Comparison of ENCODE assay signal across 29 mouse cellular contexts in genomic region chr10:54043358-54043757, GRCm38 (mm10). TPM values are rescaled to one million over a fixed set of nuclear protein-coding genes. Genes with fewer than 3 reads are reported as not detected.
A peak's percentile ranks its signal among the peaks of the same experiment; 100 is the strongest.
DNase-seq lines count a peak whose midpoint lies in the region; ATAC-seq and TF ChIP-seq lines count a peak whose summit lies in the region.
"Had no signal": no experiment of that assay in that cellular context is flagged by ENCODE, and none has a peak within 500 bp of the region (broad histone marks: within the 10 kb centered on the region; RNA-seq: fewer than 3 reads in every experiment).

No protein-coding gene starts in this region.

- peaks cover 40% of the 10 kb centered on the region for H3K4me1 ChIP-seq in liver, embryonic 11.5 days (replicated peaks; ENCODE audit: control insufficient read depth, insufficient read depth, low read length)
- peaks cover 48% of the 10 kb centered on the region for H3K4me1 ChIP-seq in liver, embryonic 16.5 days (ENCODE audit: control insufficient read depth, low read depth, low read length)
- no peaks in the 10 kb centered on the region for H3K4me1 ChIP-seq in hindbrain, embryonic 14.5 days (replicated peaks; ENCODE audit: control insufficient read depth, insufficient read depth, low read length)
- H3K4me1 ChIP-seq in hindbrain, postnatal 0 days (ENCODE audit: insufficient read depth, low read length), result no peaks in the 10 kb centered on the region
- H3K4me1 ChIP-seq: forebrain, embryonic 13.5 days; hindbrain, embryonic 10.5 days; midbrain, embryonic 12.5 days; neural tube, embryonic 12.5 days had no signal

- H3K27me3 ChIP-seq in liver, embryonic 11.5 days (replicated peaks; ENCODE audit: control insufficient read depth, insufficient read depth, low read length), result no peaks in the 10 kb centered on the region
- no peaks in the 10 kb centered on the region for H3K27me3 ChIP-seq in liver, embryonic 16.5 days (ENCODE audit: control insufficient read depth, insufficient read depth, low read depth, low read length)
- no peaks in the 10 kb centered on the region for H3K27me3 ChIP-seq in hindbrain, embryonic 14.5 days (ENCODE audit: control insufficient read depth, insufficient read depth, low read length)
- H3K27me3 ChIP-seq in hindbrain, postnatal 0 days (ENCODE audit: insufficient read depth, low read length), result no peaks in the 10 kb centered on the region
- H3K27me3 ChIP-seq: embryonic facial prominence, embryonic 13.5 days; forebrain, embryonic 13.5 days; heart, embryonic 12.5 days; intestine, embryonic 15.5 days; midbrain, embryonic 12.5 days; neural tube, embryonic 12.5 days had no signal

- no peaks in the 10 kb centered on the region for H3K36me3 ChIP-seq in liver, embryonic 11.5 days (ENCODE audit: control insufficient read depth, insufficient read depth, low read length)
- H3K36me3 ChIP-seq in liver, embryonic 16.5 days (ENCODE audit: control insufficient read depth, insufficient read depth), result peaks cover 3% of the 10 kb centered on the region; the same call in 1 of the 2 replicates
- H3K36me3 ChIP-seq in hindbrain, embryonic 14.5 days (replicated peaks; ENCODE audit: control insufficient read depth, insufficient read depth), result no peaks in the 10 kb centered on the region
- H3K36me3 ChIP-seq in hindbrain, postnatal 0 days (ENCODE audit: insufficient read depth, low read length), result no peaks in the 10 kb centered on the region
- H3K36me3 ChIP-seq: embryonic facial prominence, embryonic 13.5 days; heart, embryonic 12.5 days; hindbrain, embryonic 10.5 days; intestine, embryonic 15.5 days; midbrain, embryonic 12.5 days; neural tube, embryonic 12.5 days had no signal

- no peak overlapping the region for H3K27ac ChIP-seq in liver, embryonic 11.5 days (ENCODE audit: low read depth, low read length)
- peak overlapping the region; percentile 74 for H3K27ac ChIP-seq in liver, embryonic 16.5 days (ENCODE audit: low read length)
- no peak overlapping the region for H3K27ac ChIP-seq in hindbrain, embryonic 14.5 days
- no peak overlapping the region for H3K27ac ChIP-seq in hindbrain, postnatal 0 days
- H3K27ac ChIP-seq: embryonic facial prominence, embryonic 13.5 days; forebrain, embryonic 13.5 days; hindbrain, embryonic 10.5 days; intestine, embryonic 15.5 days; midbrain, embryonic 12.5 days; neural tube, embryonic 12.5 days had no signal

- 0 out of 2 replicates have a peak overlapping the region, but pooled peaks have one; percentile 8 for H3K4me2 ChIP-seq in liver, embryonic 11.5 days
- peak overlapping the region; percentile 39 for H3K4me2 ChIP-seq in liver, embryonic 16.5 days (ENCODE audit: low read depth, low read length)
- H3K4me2 ChIP-seq in hindbrain, embryonic 14.5 days (replicated peaks), result no peak overlapping the region
- H3K4me2 ChIP-seq in hindbrain, postnatal 0 days (ENCODE audit: low read depth, low read length), result no peak overlapping the region
- H3K4me2 ChIP-seq: embryonic facial prominence, embryonic 13.5 days; forebrain, embryonic 13.5 days; heart, embryonic 12.5 days; intestine, embryonic 15.5 days; lung, embryonic 14.5 days; midbrain, embryonic 12.5 days; neural tube, embryonic 12.5 days had no signal

- 48% methylated on average over 3 of the region's 3 CpGs for WGBS in liver, embryonic 11.5 days
- 23% methylated on average over 3 of the region's 3 CpGs for WGBS in liver, embryonic 16.5 days (ENCODE audit: insufficient replicate concordance)
- whole genome bisulfite sequencing in hindbrain, embryonic 14.5 days, result 98% methylated on average over 3 of the region's 3 CpGs
- 95% methylated on average over 3 of the region's 3 CpGs for WGBS in hindbrain, postnatal 0 days

- TF ChIP-seq CTCF in hindbrain, postnatal 0 days (IDR thresholded peaks at IDR 0.05; ENCODE audit: low read depth), result no peak

- H3K9ac ChIP-seq in liver, embryonic 11.5 days (ENCODE audit: low read depth, low read length), result no peak overlapping the region
- no peak overlapping the region for H3K9ac ChIP-seq in liver, embryonic 16.5 days (ENCODE audit: low read depth, low read length)
- no peak overlapping the region for H3K9ac ChIP-seq in hindbrain, embryonic 14.5 days
- no peak overlapping the region for H3K9ac ChIP-seq in hindbrain, postnatal 0 days (replicated peaks; ENCODE audit: low read length)
- H3K9ac ChIP-seq: embryonic facial prominence, embryonic 13.5 days; forebrain, embryonic 13.5 days; heart, embryonic 12.5 days; intestine, embryonic 15.5 days; lung, embryonic 14.5 days; midbrain, embryonic 12.5 days; neural tube, embryonic 12.5 days had no signal

- DNase-seq in MEL-GATA-1-ER (ENCODE audit: extremely low read depth, low read depth), result peak; percentile 13
- DNase-seq in c-Kit-positive CD71-positive TER-119-positive erythroid progenitor cells, embryonic 14.5 days (ENCODE audit: low spot score), result peak; percentile 77
- DNase-seq in liver, embryonic 11.5 days (ENCODE audit: low spot score), result no peak
- no peak for DNase-seq in hindbrain, embryonic 14.5 days (ENCODE audit: low spot score)
- DNase-seq in hindbrain, postnatal 0 days (ENCODE audit: low spot score), result no peak
- no peak for DNase-seq in ovary, postnatal 14 days (ENCODE audit: low spot score)
- DNase-seq in heart, adult 8-10 months (ENCODE audit: low spot score), result no peak
- DNase-seq: adrenal gland, postnatal 10 days; B cell, adult 2 months; cerebellum, adult 11-12 months; cerebellum, postnatal 10 days; gastrocnemius, postnatal 25 days; heart, adult 18-20 months; kidney, adult 9 months; kidney, postnatal 10 days; left cerebral cortex, postnatal 4 days; lung, embryonic 14.5 days; lung, postnatal 14 days; thymus, postnatal 14 days had no signal

- H3K9me3 ChIP-seq in liver, embryonic 11.5 days (ENCODE audit: control insufficient read depth, low read length), result no peaks in the 10 kb centered on the region
- no peaks in the 10 kb centered on the region for H3K9me3 ChIP-seq in liver, embryonic 16.5 days (replicated peaks; ENCODE audit: control insufficient read depth, low read length)
- no peaks in the 10 kb centered on the region for H3K9me3 ChIP-seq in hindbrain, embryonic 14.5 days (ENCODE audit: control insufficient read depth, low read length)
- no peaks in the 10 kb centered on the region for H3K9me3 ChIP-seq in hindbrain, postnatal 0 days (ENCODE audit: low read length)
- H3K9me3 ChIP-seq: embryonic facial prominence, embryonic 13.5 days; forebrain, embryonic 13.5 days; heart, embryonic 12.5 days; hindbrain, embryonic 10.5 days; intestine, embryonic 15.5 days; midbrain, embryonic 12.5 days; neural tube, embryonic 12.5 days had no signal

- H3K4me3 ChIP-seq in liver, embryonic 11.5 days (ENCODE audit: low read depth, low read length), result no peak overlapping the region
- no peak overlapping the region for H3K4me3 ChIP-seq in liver, embryonic 16.5 days (ENCODE audit: low read depth, low read length)
- no peak overlapping the region for H3K4me3 ChIP-seq in hindbrain, embryonic 14.5 days (replicated peaks; ENCODE audit: low read length)
- H3K4me3 ChIP-seq in hindbrain, postnatal 0 days (ENCODE audit: low read length), result no peak overlapping the region
- H3K4me3 ChIP-seq: embryonic facial prominence, embryonic 13.5 days; forebrain, embryonic 13.5 days; heart, embryonic 12.5 days; hindbrain, embryonic 10.5 days; intestine, embryonic 15.5 days; midbrain, embryonic 12.5 days; myocyte; neural tube, embryonic 12.5 days had no signal

- peak; percentile 66 for ATAC-seq in liver, embryonic 11.5 days (replicated peaks; ENCODE audit: low FRiP score)
- ATAC-seq in liver, embryonic 16.5 days (ENCODE audit: low read depth), result peak; percentile 73
- ATAC-seq in hindbrain, embryonic 14.5 days (ENCODE audit: low FRiP score), result no peak
- ATAC-seq in hindbrain, postnatal 0 days, result no peak
- ATAC-seq: forebrain, embryonic 13.5 days; hindbrain, embryonic 16.5 days; intestine, embryonic 15.5 days had no signal

RNA-seq across cellular contexts. Expression of gene Man1a, which starts 33.1 kb away (rescaled TPM):
- 12.6 and 12.9 TPM in 2 replicates for polyA plus RNA-seq in liver, embryonic 11.5 days (2014; fragmentation: Nextera tagmentation; extraction: Ambion mirVana)
- polyA plus RNA-seq in liver, embryonic 16.5 days (2015; fragmentation: Nextera tagmentation; extraction: Ambion mirVana), result 12.5 and 14.2 TPM in 2 replicates
- 7.6 and 7.9 TPM in 2 replicates for polyA plus RNA-seq in hindbrain, embryonic 14.5 days (2014; fragmentation: Nextera tagmentation; extraction: Ambion mirVana)
- 15.1 and 16.1 TPM in 2 replicates for total RNA-seq in hindbrain, postnatal 0 days (2014; rRNA removed)
- polyA plus RNA-seq in hindbrain, postnatal 0 days (2015; fragmentation: Nextera tagmentation; extraction: Ambion mirVana), result 4.2 and 4.3 TPM in 2 replicates
- 10 to 100 TPM; 34.3 to 41.0 (median 38.3) TPM for total RNA-seq in heart, adult 8-10 months (2022)

Comparison
In these comparisons a context has a peak if more than half of its experiments do, and no peak if none do; other contexts are left out.
1. DNase-seq: peak in MEL-GATA-1-ER (single experiment) and c-Kit-positive CD71-positive TER-119-positive erythroid progenitor cells, embryonic 14.5 days (single experiment); none in liver, embryonic 11.5 days (single experiment), hindbrain, embryonic 14.5 days (single experiment), hindbrain, postnatal 0 days (single experiment), ovary, postnatal 14 days (single experiment) and heart, adult 8-10 months (single experiment).
2. ATAC-seq: peak in liver, embryonic 11.5 days (single experiment) and liver, embryonic 16.5 days (single experiment); none in hindbrain, embryonic 14.5 days (single experiment) and hindbrain, postnatal 0 days (single experiment).
3. H3K4me2 ChIP-seq: peak in liver, embryonic 11.5 days (single experiment) and liver, embryonic 16.5 days (single experiment); none in hindbrain, embryonic 14.5 days (single experiment) and hindbrain, postnatal 0 days (single experiment).